Mouse (Mus musculus) forebrain, embryonic 12.5 days (tissue): ENCODE measurements at regions not wholly inside any gene's neighbourhood (a gene's known extent, or its start where the extent isn't known, plus 50 kb on each side); places are given as distances from the start of the nearest gene placed in this dataset.

Experiments used
- ATAC-seq: fragments of 200-750 bp; cut with Nextera tagmentation; 2 replicates; pipeline ENCODE4 v1.8.0; 2017; ENCODE audit warnings: moderate TSS enrichment; ENCODE audit not compliant: low FRiP score
- H3K27ac ChIP-seq: fragments of 300-500 bp; sonication (generic); 2 replicates; pipeline ENCODE4 v1.5.1; 2016; ENCODE audit warnings: mild to moderate bottlenecking
- H3K27me3 ChIP-seq: fragments of 300-500 bp; sonication (generic); 2 replicates; pipeline ENCODE4 v1.6.1; 2016; ENCODE audit warnings: mild to moderate bottlenecking
- H3K36me3 ChIP-seq: fragments of 300-500 bp; sonication (generic); replicated peaks from 2 replicates; pipeline ENCODE4 v1.6.1; 2016; ENCODE audit warnings: mild to moderate bottlenecking
- H3K4me1 ChIP-seq: fragments of 300-500 bp; sonication (generic); 2 replicates; pipeline ENCODE4 v1.6.1; 2016
- H3K4me2 ChIP-seq: fragments of 300-500 bp; sonication (generic); 2 replicates; pipeline ENCODE4 v1.6.1; 2016; ENCODE audit warnings: mild to moderate bottlenecking, moderate library complexity
- H3K4me3 ChIP-seq: fragments of 300-500 bp; sonication (generic); replicated peaks from 2 replicates; pipeline ENCODE4 v1.5.1; 2016; ENCODE audit warnings: mild to moderate bottlenecking
- H3K9ac ChIP-seq: fragments of 300-500 bp; sonication (generic); 2 replicates; pipeline ENCODE4 v1.6.1; 2016; ENCODE audit warnings: mild to moderate bottlenecking
- H3K9me3 ChIP-seq: fragments of 300-500 bp; sonication (generic); 2 replicates; pipeline ENCODE4 v1.6.1; 2016
- WGBS: fragments of 180-500 bp; shearing (Covaris S2); methylation state at CpG from one replicate; pipeline ENCODE4 v1.1.7; 2016; 5-methylcytosine and 5-hydroxymethylcytosine counted together

- H3K4me2 ChIP-seq = no peak overlapping the region
- no peak overlapping the region for H3K27ac ChIP-seq
- no peak overlapping the region for H3K4me3 ChIP-seq
- no peaks in the 10 kb centered on the region for H3K4me1 ChIP-seq
- H3K9ac ChIP-seq = no peak overlapping the region
- no peak for ATAC-seq
- H3K36me3 ChIP-seq = no peaks in the 10 kb centered on the region
- no peaks in the 10 kb centered on the region for H3K9me3 ChIP-seq
- H3K27me3 ChIP-seq = no peaks in the 10 kb centered on the region
- WGBS = 73% methylated on average over 1 of the region's 1 CpGs
Observed at GRCm38 (mm10) chr2:147269171-147269570, 75.1 kb upstream of the Nkx2-2 start.

DNA sequence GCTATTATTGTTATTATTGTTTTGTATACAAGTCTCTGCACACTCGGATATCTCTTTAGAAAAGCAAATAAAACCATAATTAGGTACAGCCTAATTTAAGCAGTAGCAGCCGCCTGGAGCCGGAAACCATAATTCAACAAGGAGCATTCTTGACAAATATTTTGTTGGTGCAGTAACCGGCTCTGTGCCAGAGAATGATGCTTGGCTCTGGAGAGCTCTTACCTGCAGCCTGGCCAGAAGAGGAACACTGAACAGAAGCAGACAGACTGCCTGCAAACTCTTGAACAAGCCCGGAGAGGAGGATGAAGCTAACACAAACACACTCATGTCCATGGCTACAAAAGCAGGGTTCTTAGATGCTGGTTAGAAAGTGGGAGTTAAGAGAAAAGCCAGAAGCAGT is 73.9 kb upstream of the Nkx2-2 start:
- H3K4me2 ChIP-seq = no peak overlapping the region
- no peak for ATAC-seq
- H3K9me3 ChIP-seq = no peaks in the 10 kb centered on the region
- WGBS = 54% methylated on average over 5 of the region's 5 CpGs
- no peaks in the 10 kb centered on the region for H3K36me3 ChIP-seq
- no peaks in the 10 kb centered on the region for H3K4me1 ChIP-seq
- H3K27me3 ChIP-seq = 0 out of 2 replicates have a peak, but pooled peaks cover 3% of the 10 kb centered on the region
- H3K4me3 ChIP-seq = no peak overlapping the region
- H3K27ac ChIP-seq = no peak overlapping the region
- no peak overlapping the region for H3K9ac ChIP-seq

DNA sequence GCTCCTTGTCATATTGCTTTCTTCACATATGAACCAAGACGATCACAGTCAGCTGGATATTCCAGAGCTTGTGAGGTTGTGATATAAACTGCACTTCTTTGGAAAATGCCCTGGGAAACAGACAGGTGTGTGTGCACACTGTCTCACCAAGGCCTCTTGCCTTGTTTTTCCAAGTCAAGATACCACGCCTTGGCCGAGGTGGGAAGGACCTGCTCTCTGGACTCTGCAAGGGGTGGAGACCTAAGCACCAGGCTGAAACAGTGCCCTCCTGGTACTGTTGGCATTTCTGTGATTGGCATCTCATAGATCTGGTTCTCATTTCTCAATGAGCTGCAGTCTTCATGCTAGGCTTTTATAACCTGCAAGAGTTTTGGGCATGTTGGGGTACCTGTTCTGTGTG is 73.2 kb upstream of the Nkx2-2 start:
- Histone ChIP-seq H3K27me3 (0 out of 2 replicates have a peak, but pooled peaks cover 7% of the 10 kb centered on the region), H3K36me3 (no peaks in the 10 kb centered on the region), H3K4me3 (no peak overlapping the region), H3K9ac (no peak overlapping the region), H3K27ac (no peak overlapping the region), H3K4me2 (no peak overlapping the region), H3K9me3 (no peaks in the 10 kb centered on the region), H3K4me1 (no peaks in the 10 kb centered on the region)
- ATAC-seq = no peak
- 91% methylated on average over 3 of the region's 3 CpGs for WGBS

GRCm38 (mm10) chr2:147256696-147257095 is 62.7 kb upstream of the Nkx2-2 start:
- H3K4me3 ChIP-seq = no peak overlapping the region
- H3K9me3 ChIP-seq = no peaks in the 10 kb centered on the region
- WGBS = 17% methylated on average over 6 of the region's 6 CpGs
- ATAC-seq = 0 out of 2 replicates have a peak, but pooled peaks have one; percentile 39
- no peak overlapping the region for H3K27ac ChIP-seq
- peaks cover 4% of the 10 kb centered on the region for H3K4me1 ChIP-seq
- H3K4me2 ChIP-seq = no peak overlapping the region
- peaks cover 16% of the 10 kb centered on the region for H3K27me3 ChIP-seq
- H3K36me3 ChIP-seq = no peaks in the 10 kb centered on the region
- no peak overlapping the region for H3K9ac ChIP-seq

GRCm38 (mm10) chr2:147254944-147255343 is 60.9 kb upstream of the Nkx2-2 start:
- Histone ChIP-seq H3K27ac (no peak overlapping the region), H3K4me1 (peaks cover 4% of the 10 kb centered on the region), H3K27me3 (peaks cover 19% of the 10 kb centered on the region), H3K4me3 (no peak overlapping the region), H3K9ac (no peak overlapping the region), H3K4me2 (no peak overlapping the region), H3K36me3 (no peaks in the 10 kb centered on the region), H3K9me3 (no peaks in the 10 kb centered on the region)
- no peak for ATAC-seq
- WGBS = 80% methylated on average over 3 of the region's 3 CpGs

DNA sequence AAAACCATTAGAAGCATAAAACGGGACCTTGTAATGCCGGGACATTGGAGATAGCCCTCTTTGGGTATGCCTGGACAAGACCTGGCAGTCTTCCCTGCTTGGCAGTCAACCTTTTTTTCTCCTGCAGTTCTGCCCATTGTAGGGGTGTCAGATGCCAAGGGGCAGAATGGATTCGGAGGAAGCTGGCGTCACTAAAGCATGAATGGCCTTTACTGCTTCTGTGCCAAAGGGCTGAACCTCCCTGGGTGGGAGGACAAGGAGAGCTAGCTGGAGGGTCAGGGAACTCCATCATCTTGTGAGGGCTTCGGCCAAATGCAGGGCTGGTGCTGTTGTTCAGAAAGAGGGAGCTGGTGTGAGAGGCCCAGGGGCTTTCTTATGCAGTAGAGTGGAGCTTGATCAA is 60.1 kb upstream of the Nkx2-2 start:
- no peak overlapping the region for H3K4me3 ChIP-seq
- no peak overlapping the region for H3K4me2 ChIP-seq
- H3K9me3 ChIP-seq = no peaks in the 10 kb centered on the region
- peaks cover 18% of the 10 kb centered on the region for H3K27me3 ChIP-seq
- peaks cover 4% of the 10 kb centered on the region for H3K4me1 ChIP-seq
- WGBS = 38% methylated on average over 5 of the region's 5 CpGs
- ATAC-seq = no peak
- H3K9ac ChIP-seq = no peak overlapping the region
- no peak overlapping the region for H3K27ac ChIP-seq
- no peaks in the 10 kb centered on the region for H3K36me3 ChIP-seq

- H3K9me3 ChIP-seq = no peaks in the 10 kb centered on the region
- H3K4me1 ChIP-seq = no peaks in the 10 kb centered on the region; the same call in 1 of the 2 replicates
- no peak for ATAC-seq
- H3K9ac ChIP-seq = no peak overlapping the region
- H3K4me3 ChIP-seq = no peak overlapping the region
- 82% methylated on average over 6 of the region's 6 CpGs for WGBS
- H3K4me2 ChIP-seq = no peak overlapping the region
- H3K27me3 ChIP-seq = peaks cover 32% of the 10 kb centered on the region; the same call in 1 of the 2 replicates
- H3K27ac ChIP-seq = no peak overlapping the region
- H3K36me3 ChIP-seq = no peaks in the 10 kb centered on the region
Observed at GRCm38 (mm10) chr2:147247981-147248514, 54.0 kb upstream of the Nkx2-2 start.

DNA sequence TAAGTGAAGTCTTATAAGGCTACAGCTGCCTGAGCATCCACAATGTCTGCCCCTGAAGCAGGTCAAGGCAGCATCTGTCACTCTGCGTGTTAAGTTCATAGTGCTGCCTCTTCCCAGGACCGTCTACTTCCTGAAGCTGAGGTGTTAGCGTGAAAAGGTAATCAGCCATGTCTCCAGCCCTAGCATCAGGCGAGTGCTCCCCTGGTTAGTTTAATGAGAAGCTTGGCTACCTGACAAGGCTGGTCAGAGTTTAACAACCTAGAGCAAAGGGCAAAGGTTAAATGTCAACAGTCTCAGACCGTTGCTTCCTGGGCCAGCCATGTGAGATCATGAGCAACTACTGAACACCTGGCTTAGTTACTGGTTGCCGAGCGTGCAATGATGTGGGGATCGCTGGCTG is 53.2 kb upstream of the Nkx2-2 start:
- ATAC-seq = no peak
- no peak overlapping the region for H3K4me2 ChIP-seq
- no peaks in the 10 kb centered on the region for H3K9me3 ChIP-seq
- H3K27ac ChIP-seq = no peak overlapping the region
- no peak overlapping the region for H3K4me3 ChIP-seq
- peaks cover 32% of the 10 kb centered on the region; the same call in 1 of the 2 replicates for H3K27me3 ChIP-seq
- no peak overlapping the region for H3K9ac ChIP-seq
- H3K4me1 ChIP-seq = no peaks in the 10 kb centered on the region; the same call in 1 of the 2 replicates
- no peaks in the 10 kb centered on the region for H3K36me3 ChIP-seq
- WGBS = 86% methylated on average over 8 of the region's 8 CpGs

DNA sequence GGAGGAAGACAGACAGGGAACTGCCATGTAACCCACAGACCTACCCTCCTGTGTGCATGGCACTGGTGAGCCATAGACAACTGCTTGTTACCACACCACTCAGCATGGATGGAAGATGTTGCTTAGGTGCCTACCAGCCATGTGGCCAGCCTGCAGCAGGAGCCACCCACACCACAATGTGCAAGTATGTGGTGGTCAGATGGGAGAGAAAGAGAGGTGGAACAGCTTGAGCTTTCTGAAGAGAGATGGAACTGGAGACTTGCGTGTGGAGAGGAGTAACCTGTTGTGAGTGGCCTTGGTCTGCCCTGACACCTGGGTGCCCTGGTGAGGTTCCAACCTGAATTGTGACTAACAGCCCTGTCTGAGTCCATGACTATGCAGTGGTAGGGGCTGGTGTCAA is 50.4 kb upstream of the Nkx2-2 start:
- H3K27me3 ChIP-seq = peaks cover 28% of the 10 kb centered on the region; the same call in 1 of the 2 replicates
- no peak overlapping the region for H3K4me3 ChIP-seq
- no peaks in the 10 kb centered on the region for H3K9me3 ChIP-seq
- H3K4me2 ChIP-seq = no peak overlapping the region
- no peak overlapping the region for H3K27ac ChIP-seq
- no peak for ATAC-seq
- 84% methylated on average over 1 of the region's 1 CpGs for WGBS
- no peaks in the 10 kb centered on the region; the same call in 1 of the 2 replicates for H3K4me1 ChIP-seq
- no peaks in the 10 kb centered on the region for H3K36me3 ChIP-seq
- no peak overlapping the region for H3K9ac ChIP-seq
